Mouse (Mus musculus): ENCODE measurements around the gene Calr. TPM values are rescaled to one million over a fixed set of nuclear protein-coding genes. Genes with fewer than 3 reads are reported as not detected.
A peak's percentile ranks its signal among the peaks of the same experiment; 100 is the strongest.

The Calr gene
- total and polyA plus RNA-seq, 2 experiments from 2014 or later = 350 to 457 TPM

GRCm38 (mm10) chr8:84813059-84813458, 33.7 kb downstream of the Calr start:
- 2% methylated on average over 5 of the region's 5 CpGs for WGBS
- no peak overlapping the region for H3K4me3 ChIP-seq (ENCODE audit: low read length)
- H3K9ac ChIP-seq (replicated peaks; ENCODE audit: low read length) = no peak overlapping the region
- peak; percentile 93 for TF ChIP-seq CTCF (IDR thresholded peaks at IDR 0.05; ENCODE audit: low read depth)
- no peaks in the 10 kb centered on the region for H3K36me3 ChIP-seq (ENCODE audit: insufficient read depth, low read length)
- DNase-seq (ENCODE audit: low spot score) (peak; percentile 90), ATAC-seq (no peak)
- no peak overlapping the region for H3K4me2 ChIP-seq (ENCODE audit: low read depth, low read length)
- peak overlapping the region; percentile 76; the same call in 1 of the 2 replicates for H3K27ac ChIP-seq
- 0 out of 2 replicates have a peak, but pooled peaks cover 15% of the 10 kb centered on the region for H3K4me1 ChIP-seq (ENCODE audit: insufficient read depth, low read length)
- H3K9me3 ChIP-seq (ENCODE audit: low read length) = no peaks in the 10 kb centered on the region
- no peaks in the 10 kb centered on the region for H3K27me3 ChIP-seq (ENCODE audit: insufficient read depth, low read length)

GRCm38 (mm10) chr8:84811303-84811702, 35.4 kb downstream of the Calr start:
- Histone ChIP-seq H3K4me2 (ENCODE audit: low read depth, low read length) (peak overlapping the region; percentile 56), H3K4me1 (ENCODE audit: insufficient read depth, low read length) (0 out of 2 replicates have a peak, but pooled peaks cover 15% of the 10 kb centered on the region), H3K36me3 (ENCODE audit: insufficient read depth, low read length) (no peaks in the 10 kb centered on the region), H3K9ac (replicated peaks; ENCODE audit: low read length) (0 out of 2 replicates have a peak overlapping the region, but pooled peaks have one; percentile 39), H3K4me3 (ENCODE audit: low read length) (peak overlapping the region; percentile 29), H3K27ac (peak overlapping the region; percentile 5; the same call in 1 of the 2 replicates), H3K9me3 (ENCODE audit: low read length) (no peaks in the 10 kb centered on the region), H3K27me3 (ENCODE audit: insufficient read depth, low read length) (no peaks in the 10 kb centered on the region)
- ATAC-seq (no peak), DNase-seq (ENCODE audit: low spot score) (no peak)
- 12% methylated on average over 10 of the region's 10 CpGs for whole genome bisulfite sequencing
- no peak for TF ChIP-seq CTCF (IDR thresholded peaks at IDR 0.05; ENCODE audit: low read depth)

- no peaks in the 10 kb centered on the region for H3K9me3 ChIP-seq (ENCODE audit: low read length)
- peak overlapping the region; percentile 29 for H3K4me3 ChIP-seq (ENCODE audit: low read length)
- TF ChIP-seq CTCF (IDR thresholded peaks at IDR 0.05; ENCODE audit: low read depth) = peak; percentile 78
These were observed 35.8 kb downstream of the Calr start for GRCm38 (mm10) chr8:84810896-84811295.

GRCm38 (mm10) chr8:84809941-84810280, 36.8 kb downstream of the Calr start:
- Histone ChIP-seq H3K27ac (no peak overlapping the region), H3K36me3 (ENCODE audit: insufficient read depth, low read length) (no peaks in the 10 kb centered on the region), H3K4me2 (ENCODE audit: low read depth, low read length) (no peak overlapping the region), H3K4me1 (ENCODE audit: insufficient read depth, low read length) (0 out of 2 replicates have a peak, but pooled peaks cover 9% of the 10 kb centered on the region), H3K9ac (replicated peaks; ENCODE audit: low read length) (no peak overlapping the region), H3K9me3 (ENCODE audit: low read length) (no peaks in the 10 kb centered on the region), H3K27me3 (ENCODE audit: insufficient read depth, low read length) (no peaks in the 10 kb centered on the region), H3K4me3 (ENCODE audit: low read length) (no peak overlapping the region)
- WGBS = 68% methylated on average over 5 of the region's 5 CpGs
- ATAC-seq (no peak), DNase-seq (ENCODE audit: low spot score) (no peak)
- no peak for TF ChIP-seq CTCF (IDR thresholded peaks at IDR 0.05; ENCODE audit: low read depth)

More at GRCm38 (mm10) chr8:84810896-84811295, 35.8 kb downstream of the Calr start:
- under 1% methylated on average over 32 of the region's 32 CpGs for WGBS
- peak overlapping the region; percentile 56 for H3K4me2 ChIP-seq (ENCODE audit: low read depth, low read length)
- peak overlapping the region; percentile 5; the same call in 1 of the 2 replicates for H3K27ac ChIP-seq
- H3K27me3 ChIP-seq (ENCODE audit: insufficient read depth, low read length) = no peaks in the 10 kb centered on the region
- ATAC-seq (peak; percentile 87), DNase-seq (ENCODE audit: low spot score) (peak; percentile 95)
- 0 out of 2 replicates have a peak overlapping the region, but pooled peaks have one; percentile 39 for H3K9ac ChIP-seq (replicated peaks; ENCODE audit: low read length)
- 0 out of 2 replicates have a peak, but pooled peaks cover 15% of the 10 kb centered on the region for H3K4me1 ChIP-seq (ENCODE audit: insufficient read depth, low read length)
- no peaks in the 10 kb centered on the region for H3K36me3 ChIP-seq (ENCODE audit: insufficient read depth, low read length)

- Histone ChIP-seq H3K9ac (replicated peaks; ENCODE audit: low read length) (no peak overlapping the region), H3K27ac (no peak overlapping the region), H3K4me1 (ENCODE audit: insufficient read depth, low read length) (0 out of 2 replicates have a peak, but pooled peaks cover 5% of the 10 kb centered on the region), H3K36me3 (ENCODE audit: insufficient read depth, low read length) (no peaks in the 10 kb centered on the region), H3K4me3 (ENCODE audit: low read length) (no peak overlapping the region), H3K4me2 (ENCODE audit: low read depth, low read length) (no peak overlapping the region), H3K27me3 (ENCODE audit: insufficient read depth, low read length) (no peaks in the 10 kb centered on the region), H3K9me3 (ENCODE audit: low read length) (no peaks in the 10 kb centered on the region)
- no peak for DNase-seq (ENCODE audit: low spot score)
- ATAC-seq = no peak
- 43% methylated on average over 12 of the region's 12 CpGs for WGBS
- no peak for TF ChIP-seq CTCF (IDR thresholded peaks at IDR 0.05; ENCODE audit: low read depth)
These were observed 37.4 kb downstream of the Calr start for GRCm38 (mm10) chr8:84809109-84809940.

- no peak for ATAC-seq
- Histone ChIP-seq H3K9me3 (ENCODE audit: low read length) (no peaks in the 10 kb centered on the region), H3K4me1 (ENCODE audit: insufficient read depth, low read length) (0 out of 2 replicates have a peak, but pooled peaks cover under 1% of the 10 kb centered on the region), H3K36me3 (ENCODE audit: insufficient read depth, low read length) (no peaks in the 10 kb centered on the region), H3K27ac (no peak overlapping the region), H3K4me3 (ENCODE audit: low read length) (no peak overlapping the region), H3K4me2 (ENCODE audit: low read depth, low read length) (no peak overlapping the region), H3K9ac (replicated peaks; ENCODE audit: low read length) (no peak overlapping the region), H3K27me3 (ENCODE audit: insufficient read depth, low read length) (no peaks in the 10 kb centered on the region)
- TF ChIP-seq CTCF (IDR thresholded peaks at IDR 0.05; ENCODE audit: low read depth) = no peak
- 95% methylated on average over 5 of the region's 5 CpGs for WGBS
- DNase-seq (ENCODE audit: low spot score) = no peak
These were observed 40.7 kb downstream of the Calr start for GRCm38 (mm10) chr8:84806031-84806430.
